Comparison of ENCODE assay signal across 32 mouse cellular contexts in the genomic region with DNA sequence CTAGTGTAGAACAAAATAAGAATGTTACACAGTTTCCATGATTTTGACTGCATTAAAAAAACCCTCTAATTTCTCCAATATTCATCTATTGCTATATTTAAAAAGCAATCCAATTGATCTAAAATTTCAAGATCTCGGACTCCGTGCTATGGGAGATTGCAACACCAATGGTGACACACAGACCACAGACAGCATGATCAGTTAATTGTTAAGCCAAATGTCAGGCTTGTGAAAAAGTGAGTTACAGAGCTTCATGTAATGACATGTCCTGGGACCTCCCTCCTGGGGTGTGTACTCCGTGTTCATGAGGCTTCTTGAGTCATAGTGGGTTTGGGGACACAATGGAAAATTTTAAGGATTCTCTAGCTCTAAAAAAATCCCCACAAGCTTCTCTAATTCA. TPM values are rescaled to one million over a fixed set of nuclear protein-coding genes. Genes with fewer than 3 reads are reported as not detected.
A peak's percentile ranks its signal among the peaks of the same experiment; 100 is the strongest.
DNase-seq lines count a peak whose midpoint lies in the region; ATAC-seq and TF ChIP-seq lines count a peak whose summit lies in the region.
"Had no signal": no experiment of that assay in that cellular context is flagged by ENCODE, and none has a peak within 500 bp of the region (broad histone marks: within the 10 kb centered on the region; RNA-seq: fewer than 3 reads in every experiment).

No protein-coding gene starts in this region.

- no peak overlapping the region for H3K27ac ChIP-seq in liver, adult 2 months (replicated peaks; ENCODE audit: insufficient read depth, low read depth, low read length)
- H3K27ac ChIP-seq in liver, embryonic 12.5 days: no peak overlapping the region
- no peak overlapping the region for H3K27ac ChIP-seq in intestine, postnatal 0 days (ENCODE audit: low read depth, low read length)
- H3K27ac ChIP-seq: embryonic facial prominence, embryonic 12.5 days; embryonic facial prominence, embryonic 15.5 days; forebrain, embryonic 10.5 days; forebrain, embryonic 12.5 days had no signal

- 31% methylated on average over 3 of the region's 3 CpGs for WGBS in liver, adult 2 months
- 58% methylated on average over 3 of the region's 3 CpGs for WGBS in liver, embryonic 12.5 days (ENCODE audit: insufficient replicate concordance)
- WGBS in intestine, postnatal 0 days: 72% methylated on average over 3 of the region's 3 CpGs

- no peak for ATAC-seq in liver, embryonic 12.5 days
- ATAC-seq in intestine, postnatal 0 days: no peak
- ATAC-seq: activated CD4-positive, CD25-positive, alpha-beta regulatory T cell, adult 4 months; forebrain, embryonic 14.5 days; forebrain, embryonic 16.5 days had no signal

- TF ChIP-seq POLR2A in liver, adult 2 months (IDR thresholded peaks at IDR 0.05; ENCODE audit: extremely low read depth, insufficient read depth, low read length): no peak

- no peak overlapping the region for H3ac ChIP-seq in C2C12 (ENCODE audit: control insufficient read depth, insufficient read length, low read depth)

- no peaks in the 10 kb centered on the region for H3K4me1 ChIP-seq in liver, adult 2 months (ENCODE audit: control insufficient read depth, insufficient read depth, low read length)
- no peaks in the 10 kb centered on the region for H3K4me1 ChIP-seq in liver, embryonic 12.5 days
- H3K4me1 ChIP-seq in intestine, postnatal 0 days (replicated peaks; ENCODE audit: control insufficient read depth, insufficient read depth, low read length): no peaks in the 10 kb centered on the region
- H3K4me1 ChIP-seq: embryonic facial prominence, embryonic 12.5 days; embryonic facial prominence, embryonic 15.5 days; forebrain, embryonic 10.5 days; forebrain, embryonic 12.5 days had no signal

- no peak overlapping the region for H3K4me2 ChIP-seq in liver, embryonic 12.5 days
- no peak overlapping the region for H3K4me2 ChIP-seq in intestine, postnatal 0 days (replicated peaks; ENCODE audit: low read depth)
- H3K4me2 ChIP-seq: embryonic facial prominence, embryonic 12.5 days; embryonic facial prominence, embryonic 15.5 days; forebrain, embryonic 12.5 days had no signal

- no peak overlapping the region for H3K4me3 ChIP-seq in liver, adult 2 months (ENCODE audit: insufficient read depth, low read depth, low read length)
- no peak overlapping the region for H3K4me3 ChIP-seq in liver, embryonic 12.5 days
- H3K4me3 ChIP-seq in C2C12 (ENCODE audit: insufficient read depth, poor library complexity, severe bottlenecking): no peak overlapping the region
- no peak overlapping the region for H3K4me3 ChIP-seq in intestine, postnatal 0 days (ENCODE audit: low read depth, low read length)
- H3K4me3 ChIP-seq: embryonic facial prominence, embryonic 12.5 days; embryonic facial prominence, embryonic 15.5 days; erythroblast, embryonic 14.5 days; forebrain, embryonic 10.5 days; forebrain, embryonic 12.5 days had no signal

- H3K27me3 ChIP-seq in liver, adult 2 months (ENCODE audit: control insufficient read depth, insufficient read depth, low read length): no peaks in the 10 kb centered on the region
- H3K27me3 ChIP-seq in liver, embryonic 12.5 days (replicated peaks): no peaks in the 10 kb centered on the region
- H3K27me3 ChIP-seq in C2C12 (ENCODE audit: control insufficient read depth, insufficient read depth, insufficient read length): no peaks in the 10 kb centered on the region
- no peaks in the 10 kb centered on the region for H3K27me3 ChIP-seq in intestine, postnatal 0 days (replicated peaks; ENCODE audit: control insufficient read depth, insufficient read depth, low read length)
- H3K27me3 ChIP-seq: embryonic facial prominence, embryonic 12.5 days; embryonic facial prominence, embryonic 15.5 days; forebrain, embryonic 12.5 days had no signal

- H3K9ac ChIP-seq in liver, adult 2 months (ENCODE audit: low read depth, low read length): no peak overlapping the region
- H3K9ac ChIP-seq in liver, embryonic 12.5 days: no peak overlapping the region
- no peak overlapping the region for H3K9ac ChIP-seq in intestine, postnatal 0 days (ENCODE audit: low read depth, low read length)
- H3K9ac ChIP-seq: embryonic facial prominence, embryonic 12.5 days; embryonic facial prominence, embryonic 15.5 days; forebrain, embryonic 12.5 days had no signal

- H3K9me3 ChIP-seq in liver, embryonic 12.5 days (replicated peaks): no peaks in the 10 kb centered on the region
- no peaks in the 10 kb centered on the region for H3K9me3 ChIP-seq in intestine, postnatal 0 days (ENCODE audit: control insufficient read depth)
- H3K9me3 ChIP-seq: embryonic facial prominence, embryonic 12.5 days; embryonic facial prominence, embryonic 15.5 days; forebrain, embryonic 10.5 days; forebrain, embryonic 12.5 days had no signal

- TF ChIP-seq CTCF in liver, adult 2 months (IDR thresholded peaks at IDR 0.05; ENCODE audit: low read depth, low read length): no peak
- no peak for TF ChIP-seq CTCF in C2C12 (IDR thresholded peaks at IDR 0.05; ENCODE audit: control insufficient read depth, insufficient read depth, insufficient read length)
- TF ChIP-seq CTCF in intestine, postnatal 0 days (IDR thresholded peaks at IDR 0.05; ENCODE audit: low read depth): no peak

- no peaks in the 10 kb centered on the region for H3K36me3 ChIP-seq in liver, adult 2 months (ENCODE audit: control insufficient read depth, insufficient read depth, low read length)
- no peaks in the 10 kb centered on the region for H3K36me3 ChIP-seq in liver, embryonic 12.5 days
- no peaks in the 10 kb centered on the region for H3K36me3 ChIP-seq in C2C12 (ENCODE audit: control insufficient read depth, insufficient read depth)
- H3K36me3 ChIP-seq in intestine, postnatal 0 days (ENCODE audit: control insufficient read depth, insufficient read depth): no peaks in the 10 kb centered on the region
- H3K36me3 ChIP-seq: embryonic facial prominence, embryonic 12.5 days; embryonic facial prominence, embryonic 15.5 days; forebrain, embryonic 10.5 days; forebrain, embryonic 12.5 days had no signal

- H3K79me3 ChIP-seq in C2C12 (ENCODE audit: low read depth): no peaks in the 10 kb centered on the region

- DNase-seq in liver, adult 2 months (ENCODE audit: extremely low read depth, low read depth, low spot score): peak; percentile 69
- DNase-seq in 416B (ENCODE audit: low read depth): peak; percentile 2
- peak; percentile 4 for DNase-seq in gonadal fat pad, adult 2 months (ENCODE audit: low read depth)
- DNase-seq in kidney, postnatal 4 days: no peak
- no peak for DNase-seq in urinary bladder, postnatal 25 days (ENCODE audit: low spot score)
- DNase-seq: adrenal gland, adult 8-10 months; adrenal gland, postnatal 14 days; B cell, adult 2 months; cerebellum, adult 11 months; cerebellum, adult 18-20 months; cerebellum, adult 8-10 months; cerebellum, adult 9-11 months; cerebellum, postnatal 14 days; cerebellum, postnatal 36 days; embryo, embryonic 11 days had no signal

- H3K79me2 ChIP-seq in liver, adult 2 months (ENCODE audit: control insufficient read depth, insufficient read depth, low read length): no peaks in the 10 kb centered on the region
- H3K79me2 ChIP-seq in C2C12 (ENCODE audit: control insufficient read depth, insufficient read depth): no peaks in the 10 kb centered on the region

TF ChIP-seq in C2C12, 6 proteins besides CTCF, POLR2A, EP300 and RAD21:
- TF ChIP-seq CEBPB (IDR thresholded peaks at IDR 0.05; ENCODE audit: low read depth) (peak; percentile 87), MYOD1 (IDR thresholded peaks at IDR 0.05; ENCODE audit: control insufficient read depth, insufficient read length, low read depth) (no peak), MYOG (IDR thresholded peaks at IDR 0.05; ENCODE audit: control insufficient read depth, extremely low read depth, insufficient read length) (no peak), MAX (IDR thresholded peaks at IDR 0.05) (no peak)

RNA-seq across cellular contexts. Expression of gene Sprr1b, which starts 1.6 kb away (rescaled TPM):
- total RNA-seq in liver, adult 2 months (2014; rRNA removed): not detected in 2 replicates
- not detected in 2 replicates for polyA plus RNA-seq in liver, adult 2 months (2012; rRNA removed)
- polyA plus RNA-seq in liver, embryonic 12.5 days (2016; fragmentation: Nextera tagmentation; extraction: Ambion mirVana): not detected in 2 replicates
- 0.46 TPM for polyA plus RNA-seq in C2C12 (2012; fragmentation: generic; extraction: Trizol)
- polyA plus RNA-seq in gonadal fat pad, adult 2 months (2012; rRNA removed): not detected in 2 replicates
- not detected in 2 replicates for polyA plus RNA-seq in intestine, postnatal 0 days (2015; fragmentation: Nextera tagmentation; extraction: Ambion mirVana)
- total RNA-seq: adrenal gland, adult 18-20 months; adrenal gland, adult 8-10 months; adrenal gland, postnatal 14 days; adrenal gland, postnatal 36 days; common myeloid progenitor, adult 5-6 weeks; ES-E14; MEL had no signal
- polyA plus RNA-seq: activated CD4-positive, CD25-positive, alpha-beta regulatory T cell, adult 4 months; embryonic facial prominence, embryonic 12.5 days; erythroblast, embryonic 14.5 days; forebrain, embryonic 10.5 days; forebrain, embryonic 12.5 days; forebrain, embryonic 14.5 days; forebrain, embryonic 16.5 days; frontal cortex, adult 2 months had no signal

RNA-seq across cellular contexts. Expression of gene Sprr2k, which starts 7.8 kb away (rescaled TPM):
- not detected in 2 replicates for total RNA-seq in liver, adult 2 months (2014; rRNA removed)
- polyA plus RNA-seq in liver, adult 2 months (2012; rRNA removed): not detected in 2 replicates
- not detected in 2 replicates for polyA plus RNA-seq in liver, embryonic 12.5 days (2016; fragmentation: Nextera tagmentation; extraction: Ambion mirVana)
- polyA plus RNA-seq in C2C12 (2012; fragmentation: generic; extraction: Trizol): 4.0 TPM
- polyA plus RNA-seq in gonadal fat pad, adult 2 months (2012; rRNA removed): not detected in 2 replicates
- polyA plus RNA-seq in intestine, postnatal 0 days (2015; fragmentation: Nextera tagmentation; extraction: Ambion mirVana): not detected in 2 replicates
- total RNA-seq: adrenal gland, adult 18-20 months; adrenal gland, adult 8-10 months; adrenal gland, postnatal 14 days; adrenal gland, postnatal 36 days; common myeloid progenitor, adult 5-6 weeks; MEL had no signal
- polyA plus RNA-seq: activated CD4-positive, CD25-positive, alpha-beta regulatory T cell, adult 4 months; embryonic facial prominence, embryonic 12.5 days; erythroblast, embryonic 14.5 days; forebrain, embryonic 10.5 days; forebrain, embryonic 12.5 days; forebrain, embryonic 14.5 days; forebrain, embryonic 16.5 days; frontal cortex, adult 2 months had no signal

RNA-seq across cellular contexts. Expression of gene Gm9774, which starts 11.0 kb away (rescaled TPM):
- total RNA-seq in liver, adult 2 months (2014; rRNA removed): 1.6 and 1.7 TPM in 2 replicates
- polyA plus RNA-seq in liver, adult 2 months (2012; rRNA removed): 4.2 and 5.0 TPM in 2 replicates
- 5.6 and 5.7 TPM in 2 replicates for polyA plus RNA-seq in liver, embryonic 12.5 days (2016; fragmentation: Nextera tagmentation; extraction: Ambion mirVana)
- polyA plus RNA-seq in C2C12 (2012; fragmentation: generic; extraction: Trizol): 8.5 TPM
- polyA plus RNA-seq in gonadal fat pad, adult 2 months (2012; rRNA removed): 6.2 and 7.4 TPM in 2 replicates
- 7.5 and 8.9 TPM in 2 replicates for polyA plus RNA-seq in intestine, postnatal 0 days (2015; fragmentation: Nextera tagmentation; extraction: Ambion mirVana)

RNA-seq across cellular contexts. Expression of gene Sprr3, which starts 18.3 kb away (rescaled TPM):
- not detected in 2 replicates for total RNA-seq in liver, adult 2 months (2014; rRNA removed)
- polyA plus RNA-seq in liver, adult 2 months (2012; rRNA removed): not detected in 2 replicates
- not detected in 2 replicates for polyA plus RNA-seq in liver, embryonic 12.5 days (2016; fragmentation: Nextera tagmentation; extraction: Ambion mirVana)
- not detected for polyA plus RNA-seq in C2C12 (2012; fragmentation: generic; extraction: Trizol)
- polyA plus RNA-seq in gonadal fat pad, adult 2 months (2012; rRNA removed): not detected in 2 replicates
- not detected in 2 replicates for polyA plus RNA-seq in intestine, postnatal 0 days (2015; fragmentation: Nextera tagmentation; extraction: Ambion mirVana)
- total RNA-seq: adrenal gland, adult 18-20 months; adrenal gland, adult 8-10 months; adrenal gland, postnatal 14 days; adrenal gland, postnatal 36 days; common myeloid progenitor, adult 5-6 weeks; ES-E14; MEL had no signal
- polyA plus RNA-seq: activated CD4-positive, CD25-positive, alpha-beta regulatory T cell, adult 4 months; embryonic facial prominence, embryonic 12.5 days; erythroblast, embryonic 14.5 days; forebrain, embryonic 10.5 days; forebrain, embryonic 12.5 days; forebrain, embryonic 14.5 days; forebrain, embryonic 16.5 days; frontal cortex, adult 2 months had no signal

RNA-seq across cellular contexts. Expression of gene Sprr2j-ps, which starts 22.3 kb away (rescaled TPM):
- not detected in 2 replicates for total RNA-seq in liver, adult 2 months (2014; rRNA removed)
- not detected in 2 replicates for polyA plus RNA-seq in liver, adult 2 months (2012; rRNA removed)
- polyA plus RNA-seq in liver, embryonic 12.5 days (2016; fragmentation: Nextera tagmentation; extraction: Ambion mirVana): not detected in 2 replicates
- 0.16 TPM for polyA plus RNA-seq in C2C12 (2012; fragmentation: generic; extraction: Trizol)
- polyA plus RNA-seq in gonadal fat pad, adult 2 months (2012; rRNA removed): not detected in 2 replicates
- polyA plus RNA-seq in intestine, postnatal 0 days (2015; fragmentation: Nextera tagmentation; extraction: Ambion mirVana): not detected in 2 replicates
- total RNA-seq: adrenal gland, adult 18-20 months; adrenal gland, adult 8-10 months; adrenal gland, postnatal 14 days; adrenal gland, postnatal 36 days; common myeloid progenitor, adult 5-6 weeks; ES-E14; MEL had no signal
- polyA plus RNA-seq: activated CD4-positive, CD25-positive, alpha-beta regulatory T cell, adult 4 months; embryonic facial prominence, embryonic 12.5 days; embryonic facial prominence, embryonic 15.5 days; erythroblast, embryonic 14.5 days; forebrain, embryonic 10.5 days; forebrain, embryonic 12.5 days; forebrain, embryonic 14.5 days; forebrain, embryonic 16.5 days; frontal cortex, adult 2 months had no signal

Comparison
In these comparisons a context has a peak if more than half of its experiments do, and no peak if none do; other contexts are left out.
1. DNase-seq: peak in liver, adult 2 months (single experiment), 416B (single experiment) and gonadal fat pad, adult 2 months (single experiment); none in kidney, postnatal 4 days (0 of 2) and urinary bladder, postnatal 25 days (single experiment).